8 mouse cellular contexts compared by ENCODE assay signal in the genomic region with DNA sequence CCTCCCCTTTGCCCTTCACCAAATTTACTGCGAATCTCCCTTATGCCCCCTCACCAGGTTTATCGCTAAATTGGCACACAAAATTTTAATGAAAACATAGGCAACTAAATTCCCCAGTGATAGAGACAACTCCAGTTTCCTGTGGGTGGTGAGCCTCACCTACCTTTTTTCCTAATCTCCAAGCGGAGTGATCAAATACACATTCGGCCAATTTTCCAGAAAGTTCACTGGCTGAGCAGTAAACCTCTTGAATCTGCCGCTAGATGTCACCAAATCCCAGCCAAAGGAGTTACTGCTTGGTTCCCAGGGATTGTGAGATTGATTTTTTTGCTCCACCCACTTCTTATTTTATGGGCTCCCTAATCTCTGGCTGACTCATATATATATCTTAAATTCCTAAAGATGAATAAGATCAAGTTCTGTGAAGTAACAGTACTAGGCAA. TPM values are rescaled to one million over a fixed set of nuclear protein-coding genes. Genes with fewer than 3 reads are reported as not detected.
DNase-seq lines count a peak whose midpoint lies in the region; ATAC-seq and TF ChIP-seq lines count a peak whose summit lies in the region.
"Had no signal": no experiment of that assay in that cellular context is flagged by ENCODE, and none has a peak within 500 bp of the region (broad histone marks: within the 10 kb centered on the region; RNA-seq: fewer than 3 reads in every experiment).

No protein-coding gene starts in this region.

- H3K4me3 ChIP-seq in hindbrain, postnatal 0 days (ENCODE audit: low read length) = peak overlapping the region; percentile 37
- H3K4me3 ChIP-seq in megakaryocyte, embryonic 14.5 days (replicated peaks) = peak overlapping the region; percentile 93

- no peaks in the 10 kb centered on the region for H3K36me3 ChIP-seq in hindbrain, postnatal 0 days (ENCODE audit: insufficient read depth, low read length)
- H3K36me3 ChIP-seq in megakaryocyte, embryonic 14.5 days (replicated peaks; ENCODE audit: low read length) = peaks cover 13% of the 10 kb centered on the region

- 31% methylated on average over 5 of the region's 5 CpGs for WGBS in hindbrain, postnatal 0 days

- H3K4me1 ChIP-seq in hindbrain, postnatal 0 days (ENCODE audit: insufficient read depth, low read length) = no peaks in the 10 kb centered on the region
- H3K4me1 ChIP-seq in megakaryocyte, embryonic 14.5 days = peaks cover 7% of the 10 kb centered on the region; the same call in 1 of the 2 replicates

- H3K27me3 ChIP-seq in hindbrain, postnatal 0 days (ENCODE audit: insufficient read depth, low read length) = no peaks in the 10 kb centered on the region
- H3K27me3 ChIP-seq in megakaryocyte, embryonic 14.5 days (replicated peaks) = no peaks in the 10 kb centered on the region

- peak; percentile 73 for TF ChIP-seq CTCF in hindbrain, postnatal 0 days (IDR thresholded peaks at IDR 0.05; ENCODE audit: low read depth)

- intact Hi-C loops in left cerebral cortex, postnatal 14 days (cut with DNase I) = loop anchor here (5.0 kb wide), 2 partner anchors 115 to 275 kb away; no protein-coding TSS in a partner anchor

- no peak for ATAC-seq in hindbrain, postnatal 0 days

- H3K4me2 ChIP-seq in hindbrain, postnatal 0 days (ENCODE audit: low read depth, low read length) = peak overlapping the region; percentile 54

- peak; percentile 75 for DNase-seq in R1 (ENCODE audit: low read depth, low spot score)
- DNase-seq in cerebellum, adult 9-10 months = peak; percentile 73
- peak; percentile 27 to 68 for DNase-seq in frontal cortex, postnatal 36 days (ENCODE audit: low spot score in 2 of 2)
- peak; percentile 88 for DNase-seq in hindbrain, postnatal 0 days (ENCODE audit: low spot score)
- peak; percentile 67 to 77 for DNase-seq in left cerebral cortex, postnatal 14 days (ENCODE audit: low spot score in 2 of 2)
- peak; percentile 28 for DNase-seq in right cerebral cortex, postnatal 4 days

- H3K9me3 ChIP-seq in hindbrain, postnatal 0 days (ENCODE audit: low read length) = no peaks in the 10 kb centered on the region
- H3K9me3 ChIP-seq in megakaryocyte, embryonic 14.5 days = 0 out of 2 replicates have a peak, but pooled peaks cover 3% of the 10 kb centered on the region

- H3K27ac ChIP-seq in hindbrain, postnatal 0 days = peak overlapping the region; percentile 86

- H3K9ac ChIP-seq in hindbrain, postnatal 0 days (replicated peaks; ENCODE audit: low read length) = peak overlapping the region; percentile 53

RNA-seq across cellular contexts. Expression of a gene that starts 0.8 kb away (rescaled TPM):
- total RNA-seq in hindbrain, postnatal 0 days (2014; rRNA removed) = 250 and 251 TPM in 2 replicates
- 527 and 536 TPM in 2 replicates for polyA plus RNA-seq in hindbrain, postnatal 0 days (2015; fragmentation: Nextera tagmentation; extraction: Ambion mirVana)
- total RNA-seq in left cerebral cortex, postnatal 14 days (2021) = 100 to 1,000 TPM; 363 to 377 TPM
- polyA plus RNA-seq in megakaryocyte, embryonic 14.5 days (2012; ENCODE audit: insufficient read depth, low replicate concordance) = 77.8 and 360 TPM in 2 replicates

RNA-seq across cellular contexts. Expression of a gene that starts 34.9 kb away (rescaled TPM):
- 10.6 and 12.3 TPM in 2 replicates for total RNA-seq in hindbrain, postnatal 0 days (2014; rRNA removed)
- 22.5 and 26.8 TPM in 2 replicates for polyA plus RNA-seq in hindbrain, postnatal 0 days (2015; fragmentation: Nextera tagmentation; extraction: Ambion mirVana)
- total RNA-seq in left cerebral cortex, postnatal 14 days (2021) = 10 to 100 TPM; 11.5 to 12.6 TPM
- not detected in 2 replicates for polyA plus RNA-seq in megakaryocyte, embryonic 14.5 days (2012; ENCODE audit: insufficient read depth, low replicate concordance)

RNA-seq across cellular contexts. Expression of a gene that starts 37.3 kb away (rescaled TPM):
- not detected in 2 replicates for total RNA-seq in hindbrain, postnatal 0 days (2014; rRNA removed)
- 0.11 TPM in 1 of 2 replicates, not detected in the other for polyA plus RNA-seq in hindbrain, postnatal 0 days (2015; fragmentation: Nextera tagmentation; extraction: Ambion mirVana)
- total RNA-seq in left cerebral cortex, postnatal 14 days (2021) = under 1 TPM in 1 of 2 experiments, not detected in 1; 0.27 TPM
- not detected in 2 replicates for polyA plus RNA-seq in megakaryocyte, embryonic 14.5 days (2012; ENCODE audit: insufficient read depth, low replicate concordance)
- total RNA-seq: neutrophil, adult 5-6 weeks had no signal

Comparison
In these comparisons a context has a peak if more than half of its experiments do, and no peak if none do; other contexts are left out.
1. DNase-seq: peak in every context shown above with its lines; median percentile 88 in hindbrain, postnatal 0 days; 75 in R1; 73 in cerebellum, adult 9-10 months; 72 in left cerebral cortex, postnatal 14 days; 48 in frontal cortex, postnatal 36 days; 28 in right cerebral cortex, postnatal 4 days.